Mouse (Mus musculus) C2C12 (cell line): ENCODE data around the gene Daam1. TPM values are rescaled to one million over a fixed set of nuclear protein-coding genes. Genes with fewer than 3 reads are reported as not detected.

Source experiments
- H3K27me3 ChIP-seq: one replicate; pipeline ENCODE4 v1.6.1; 2011; ENCODE audit not compliant: control insufficient read depth, insufficient read depth, insufficient read length
- H3K36me3 ChIP-seq: one replicate; pipeline ENCODE4 v1.6.1; 2011; ENCODE audit not compliant: control insufficient read depth, insufficient read depth
- H3K4me3 ChIP-seq: one replicate; pipeline ENCODE4 v1.5.1; 2011; ENCODE audit warnings: mild to moderate bottlenecking, control low read depth; ENCODE audit not compliant: poor library complexity, insufficient read depth, severe bottlenecking
- H3K79me2 ChIP-seq: one replicate; pipeline ENCODE4 v1.6.1; 2011; ENCODE audit not compliant: control insufficient read depth, insufficient read depth
- H3K79me3 ChIP-seq: one replicate; pipeline ENCODE4 v1.6.1; 2011; ENCODE audit warnings: low read depth, control low read depth
- H3ac ChIP-seq: one replicate; pipeline ENCODE3; 2011; ENCODE audit warnings: low read depth; ENCODE audit not compliant: control insufficient read depth, insufficient read length
- CEBPB ChIP-seq: IDR thresholded peaks from one replicate; pipeline ENCODE4 v1.6.1; 2011; ENCODE audit warnings: low read depth, mild to moderate bottlenecking, control low read depth, moderate library complexity
- CTCF ChIP-seq: IDR thresholded peaks from one replicate; pipeline ENCODE4 v1.5.1; 2011; ENCODE audit not compliant: control insufficient read depth, insufficient read depth, insufficient read length
- FOSL1 ChIP-seq: IDR thresholded peaks from one replicate; pipeline ENCODE4 v1.8.0; 2011; ENCODE audit warnings: mild to moderate bottlenecking, low read length; ENCODE audit not compliant: poor library complexity, insufficient read depth, severe bottlenecking
- MAX ChIP-seq: IDR thresholded peaks from one replicate; pipeline ENCODE4 v1.6.1; 2011; ENCODE audit warnings: mild to moderate bottlenecking, control low read depth
- MYOD1 ChIP-seq: IDR thresholded peaks from one replicate; pipeline ENCODE4 v1.6.1; 2011; ENCODE audit warnings: low read depth; ENCODE audit not compliant: control insufficient read depth, insufficient read length
- MYOG ChIP-seq: IDR thresholded peaks from one replicate; pipeline ENCODE4 v1.6.1; 2011; ENCODE audit not compliant: control insufficient read depth, insufficient read length; ENCODE audit errors: extremely low read depth
- USF1 ChIP-seq: IDR thresholded peaks from one replicate; pipeline ENCODE4 v1.6.1; 2011; ENCODE audit warnings: low read depth, mild to moderate bottlenecking, control low read depth, moderate library complexity
- polyA plus RNA-seq: library from polyadenylated mRNA; unstranded; fragments of >200 nt; fragmentation: generic; extraction: Trizol; gene quantifications from one replicate; pipeline ENCODE4 v1.2.1, GENCODE M21; 2012; ENCODE audit warnings: missing spikeins

The Daam1 gene
- polyA plus RNA-seq, 1 experiment = 3.2 TPM

DNA sequence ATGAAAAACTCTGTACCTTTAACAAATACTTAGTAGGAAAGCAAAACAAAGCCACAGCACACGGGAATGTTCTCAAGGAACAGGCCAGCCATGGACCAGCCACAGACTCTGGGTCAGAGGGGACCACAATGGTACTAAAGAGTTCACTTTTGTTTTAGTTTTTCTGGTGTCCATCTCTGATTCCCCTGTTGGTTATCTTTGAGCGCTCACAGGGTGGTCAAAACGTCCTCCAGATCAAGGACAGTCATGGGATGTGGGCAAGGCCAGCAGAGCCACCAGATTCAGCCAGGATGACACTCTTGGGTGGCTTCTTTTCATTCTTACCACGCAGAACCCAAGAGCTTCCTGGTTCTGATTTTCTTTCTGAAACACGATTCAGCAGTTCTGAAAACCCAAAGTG, 184.4 kb downstream of the Daam1 start:
- Histone ChIP-seq H3K4me3 (no peak overlapping the region), H3K79me2 (no peaks in the 10 kb centered on the region), H3K27me3 (no peaks in the 10 kb centered on the region), H3K79me3 (no peaks in the 10 kb centered on the region), H3ac (no peak overlapping the region), H3K36me3 (no peaks in the 10 kb centered on the region)
- no peak for TF ChIP-seq USF1
- no peak for TF ChIP-seq MYOD1

DNA sequence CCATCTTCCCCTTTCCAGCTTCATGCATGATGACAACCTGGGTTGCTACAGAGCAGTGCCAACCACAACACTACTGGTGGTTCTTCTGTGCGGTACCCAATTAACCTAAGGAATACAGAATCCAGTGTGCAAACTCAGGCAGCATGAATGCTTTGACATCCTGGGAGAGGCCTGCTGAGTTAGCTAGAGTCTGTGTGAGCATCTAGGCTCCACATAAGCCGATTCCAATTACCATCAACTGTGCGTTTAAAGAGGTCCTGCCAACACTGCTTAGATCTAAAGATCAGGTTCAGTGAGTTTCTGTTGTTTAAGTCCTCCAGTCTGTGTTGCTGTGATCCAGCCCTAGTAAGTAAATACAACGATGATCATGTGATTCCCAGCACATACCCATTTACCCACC, 189.4 kb downstream of the Daam1 start:
- H3ac ChIP-seq = no peak overlapping the region

DNA sequence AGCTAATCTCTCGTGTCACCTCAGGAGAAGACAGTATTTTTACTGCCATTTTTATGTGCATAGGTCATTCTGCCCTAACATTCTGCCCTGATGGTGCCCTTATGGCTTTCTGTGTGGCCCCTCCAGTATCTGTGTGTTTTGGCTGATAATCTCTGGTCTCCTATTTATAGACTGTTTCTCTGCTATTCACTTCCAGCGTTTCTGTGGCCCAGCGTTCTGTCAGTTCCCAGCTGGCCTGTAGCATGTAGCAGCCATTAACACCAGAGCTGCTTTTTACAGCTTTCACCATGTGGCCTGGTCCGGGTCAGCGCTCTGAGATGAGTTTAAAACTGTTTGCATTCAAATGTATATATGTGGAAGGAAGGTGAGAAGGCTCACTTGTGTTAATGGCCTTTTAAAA, 190.7 kb downstream of the Daam1 start:
- no peaks in the 10 kb centered on the region for H3K27me3 ChIP-seq
- TF ChIP-seq MAX (no peak), CEBPB (no peak), USF1 (no peak), CTCF (no peak)
- no peak overlapping the region for H3ac ChIP-seq
- no peaks in the 10 kb centered on the region for H3K36me3 ChIP-seq
- no peaks in the 10 kb centered on the region for H3K79me2 ChIP-seq
- no peak overlapping the region for H3K4me3 ChIP-seq
- H3K79me3 ChIP-seq = no peaks in the 10 kb centered on the region

More for the DNA sequence above, 189.4 kb downstream of the Daam1 start:
- Histone ChIP-seq H3K79me3 (no peaks in the 10 kb centered on the region), H3K4me3 (no peak overlapping the region), H3K27me3 (no peaks in the 10 kb centered on the region), H3K36me3 (no peaks in the 10 kb centered on the region), H3K79me2 (no peaks in the 10 kb centered on the region)
- TF ChIP-seq CTCF (no peak), MYOD1 (no peak), FOSL1 (no peak), MYOG (no peak), MAX (no peak), USF1 (no peak), CEBPB (no peak)

DNA sequence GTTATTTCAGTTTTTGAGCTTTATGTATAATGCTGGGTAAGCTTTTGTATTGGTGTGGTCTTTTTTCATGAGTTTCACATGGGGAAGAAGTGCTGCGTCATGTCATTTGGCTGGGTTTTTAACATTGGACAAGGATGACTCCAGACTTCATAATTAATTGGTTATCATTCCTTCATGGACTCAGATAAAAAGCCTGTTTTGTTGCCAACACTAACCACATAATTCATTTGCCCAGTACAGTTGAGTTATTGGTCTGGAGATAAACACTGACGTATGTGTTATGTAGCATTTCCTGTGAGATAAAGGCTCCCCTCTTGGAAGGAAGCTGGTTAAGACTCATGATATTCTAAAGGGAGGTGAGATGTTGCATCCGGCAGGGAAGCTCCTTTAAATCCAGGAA, 191.9 kb downstream of the Daam1 start:
- Histone ChIP-seq H3K36me3 (no peaks in the 10 kb centered on the region), H3K27me3 (no peaks in the 10 kb centered on the region), H3K79me2 (no peaks in the 10 kb centered on the region), H3ac (no peak overlapping the region), H3K4me3 (no peak overlapping the region), H3K79me3 (no peaks in the 10 kb centered on the region)
- no peak for TF ChIP-seq MAX
- TF ChIP-seq USF1 = no peak
- TF ChIP-seq MYOG = no peak
- TF ChIP-seq MYOD1 = no peak
- no peak for TF ChIP-seq CTCF
- no peak for TF ChIP-seq CEBPB
- no peak for TF ChIP-seq FOSL1

DNA sequence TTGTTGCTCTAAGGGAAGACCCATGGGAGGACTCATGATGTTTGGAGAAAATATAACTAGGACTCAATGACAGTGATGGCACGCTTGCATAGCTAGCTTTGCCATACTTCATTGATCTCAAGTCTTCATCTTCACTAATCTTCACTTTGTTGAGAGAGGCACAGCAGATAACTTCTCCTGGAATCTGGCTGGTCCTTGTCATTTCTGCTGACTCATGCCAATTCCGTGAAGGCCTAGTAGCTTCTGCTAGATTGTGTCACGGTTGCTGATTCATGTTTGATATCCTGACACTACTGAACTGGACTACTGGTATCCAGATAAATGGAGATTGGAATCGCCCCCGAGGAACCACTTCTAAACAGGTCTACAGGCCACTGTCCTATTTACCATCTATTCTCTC, 192.7 kb downstream of the Daam1 start:
- no peaks in the 10 kb centered on the region for H3K27me3 ChIP-seq
- H3ac ChIP-seq = no peak overlapping the region
- H3K79me3 ChIP-seq = no peaks in the 10 kb centered on the region
- TF ChIP-seq CTCF = no peak
- TF ChIP-seq MYOD1 = no peak
- TF ChIP-seq FOSL1 = no peak
- no peak for TF ChIP-seq USF1
- no peak for TF ChIP-seq MAX
- no peak for TF ChIP-seq CEBPB
- no peak for TF ChIP-seq MYOG
- H3K79me2 ChIP-seq = no peaks in the 10 kb centered on the region
- no peak overlapping the region for H3K4me3 ChIP-seq
- H3K36me3 ChIP-seq = no peaks in the 10 kb centered on the region

DNA sequence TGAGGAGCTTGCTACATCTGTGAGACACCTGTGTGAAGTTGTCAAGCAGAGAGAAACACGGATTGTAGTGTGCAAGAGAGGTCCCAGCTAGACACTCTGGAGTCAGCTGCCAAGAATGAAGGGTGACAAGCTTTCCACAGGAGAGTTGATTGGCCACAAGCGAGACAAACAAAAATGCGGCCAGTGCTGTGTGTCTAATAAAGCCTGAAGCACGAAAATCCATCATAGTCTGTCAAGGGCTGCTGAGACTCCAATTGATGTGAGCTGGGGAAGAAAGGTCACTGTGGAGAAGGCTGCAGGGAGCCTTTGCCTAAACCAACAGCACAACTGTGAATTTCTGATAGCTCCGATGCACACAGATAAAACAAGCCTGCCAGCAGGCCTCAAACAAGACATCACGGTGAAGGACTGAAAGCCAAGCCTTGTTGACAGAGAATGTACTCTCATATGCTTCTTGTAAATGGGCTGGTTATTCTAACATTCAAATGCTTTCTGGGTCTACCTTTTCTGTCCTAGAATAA, 194.5 kb downstream of the Daam1 start:
- no peaks in the 10 kb centered on the region for H3K36me3 ChIP-seq
- no peaks in the 10 kb centered on the region for H3K79me2 ChIP-seq
- no peak overlapping the region for H3ac ChIP-seq
- H3K79me3 ChIP-seq = no peaks in the 10 kb centered on the region
- TF ChIP-seq MYOD1 = no peak
- TF ChIP-seq CTCF = no peak
- no peak for TF ChIP-seq USF1
- TF ChIP-seq MAX = no peak
- no peak for TF ChIP-seq MYOG
- TF ChIP-seq CEBPB = no peak
- no peak for TF ChIP-seq FOSL1
- H3K27me3 ChIP-seq = no peaks in the 10 kb centered on the region
- no peak overlapping the region for H3K4me3 ChIP-seq
